14 mouse cellular contexts compared by ENCODE assay signal in the genomic region with DNA sequence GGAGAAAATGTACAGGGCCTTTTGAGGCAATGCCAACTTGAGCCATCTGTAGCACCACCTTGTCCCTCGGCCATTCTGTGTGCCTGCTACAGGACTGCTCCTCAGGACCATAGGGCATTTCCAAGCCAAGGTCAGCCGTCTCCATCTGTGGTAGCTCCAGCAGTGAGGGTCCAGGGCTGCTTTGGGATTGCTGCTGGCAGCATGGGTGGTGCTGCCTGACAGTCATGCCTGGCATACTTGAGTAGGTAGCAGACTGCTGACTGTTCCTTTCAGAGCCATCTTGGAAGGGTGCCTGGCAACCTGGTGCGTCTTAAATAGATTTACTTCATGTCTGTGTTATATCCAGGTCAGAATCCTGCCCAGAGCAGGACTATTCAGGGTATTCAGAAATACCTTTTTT. TPM values are rescaled to one million over a fixed set of nuclear protein-coding genes. Genes with fewer than 3 reads are reported as not detected.
DNase-seq lines count a peak whose midpoint lies in the region; ATAC-seq and TF ChIP-seq lines count a peak whose summit lies in the region.
"Had no signal": no experiment of that assay in that cellular context is flagged by ENCODE, and none has a peak within 500 bp of the region (broad histone marks: within the 10 kb centered on the region; RNA-seq: fewer than 3 reads in every experiment).

No protein-coding gene starts in this region.

- TF ChIP-seq POLR2A in kidney, adult 2 months (IDR thresholded peaks at IDR 0.05; ENCODE audit: low read depth, low read length), result no peak
- TF ChIP-seq POLR2A in cerebellum, adult 2 months (IDR thresholded peaks at IDR 0.05; ENCODE audit: borderline replicate concordance, insufficient read depth, low read length), result no peak

- 0 out of 2 replicates have a peak, but pooled peaks cover 3% of the 10 kb centered on the region for H3K4me1 ChIP-seq in kidney, adult 2 months (ENCODE audit: control insufficient read depth, insufficient read depth, low read length)
- no peaks in the 10 kb centered on the region for H3K4me1 ChIP-seq in kidney, embryonic 16.5 days (ENCODE audit: insufficient read depth, low read length)
- H3K4me1 ChIP-seq in cerebellum, adult 2 months (ENCODE audit: control insufficient read depth, insufficient read depth, low read length), result peaks cover 11% of the 10 kb centered on the region; the same call in 1 of the 2 replicates
- H3K4me1 ChIP-seq: limb, embryonic 15.5 days had no signal

- no peak overlapping the region for H3K4me3 ChIP-seq in kidney, adult 2 months (ENCODE audit: insufficient read depth, low read depth, low read length)
- H3K4me3 ChIP-seq in kidney, embryonic 16.5 days (ENCODE audit: low read length), result no peak overlapping the region
- H3K4me3 ChIP-seq in cerebellum, adult 2 months (replicated peaks; ENCODE audit: insufficient read depth, low read depth, low read length), result no peak overlapping the region
- no peak overlapping the region for H3K4me3 ChIP-seq in gastrocnemius, adult 2 months
- H3K4me3 ChIP-seq: heart, adult 2 months; limb, embryonic 15.5 days had no signal

- no peak overlapping the region for H3K27ac ChIP-seq in kidney, adult 2 months (ENCODE audit: insufficient read depth, low read depth, low read length)
- H3K27ac ChIP-seq in kidney, embryonic 16.5 days (ENCODE audit: low read length), result no peak overlapping the region
- H3K27ac ChIP-seq in cerebellum, adult 2 months (ENCODE audit: insufficient read depth, low read length), result peak overlapping the region; percentile 42
- H3K27ac ChIP-seq in gastrocnemius, adult 2 months, result peak overlapping the region; percentile 68
- H3K27ac ChIP-seq: heart, adult 2 months; limb, embryonic 15.5 days; macrophage had no signal

- no peak overlapping the region for H3K4me2 ChIP-seq in kidney, embryonic 16.5 days (replicated peaks; ENCODE audit: low read depth, low read length)
- H3K4me2 ChIP-seq: limb, embryonic 15.5 days had no signal

- no peaks in the 10 kb centered on the region for H3K36me3 ChIP-seq in kidney, adult 2 months (ENCODE audit: control insufficient read depth, insufficient read depth, low read length)
- no peaks in the 10 kb centered on the region for H3K36me3 ChIP-seq in kidney, embryonic 16.5 days (ENCODE audit: insufficient read depth, low read length)
- H3K36me3 ChIP-seq: limb, embryonic 15.5 days had no signal

- no peak for TF ChIP-seq CTCF in kidney, adult 2 months (conservative IDR thresholded peaks at IDR 0.05; ENCODE audit: insufficient read depth, insufficient read length, low read depth, low read length)
- TF ChIP-seq CTCF in cerebellum, adult 2 months (IDR thresholded peaks at IDR 0.05; ENCODE audit: borderline replicate concordance, insufficient read depth, low read depth, low read length), result no peak
- no peak for TF ChIP-seq CTCF in gastrocnemius, adult 2 months (IDR thresholded peaks at IDR 0.05)

- WGBS in kidney, adult 2 months, result 60% methylated on average over 3 of the region's 3 CpGs
- WGBS in kidney, embryonic 16.5 days, result 85% methylated on average over 3 of the region's 3 CpGs
- WGBS in cerebellum, adult 2 months, result 4% methylated on average over 3 of the region's 3 CpGs

- intact Hi-C loops in gastrocnemius, adult 2 months (cut with DNase I), result no loop called here

- ATAC-seq in kidney, embryonic 16.5 days (ENCODE audit: low FRiP score, low TSS enrichment), result no peak

- no peaks in the 10 kb centered on the region for H3K27me3 ChIP-seq in kidney, adult 2 months (replicated peaks; ENCODE audit: control insufficient read depth, insufficient read depth, low read length)
- H3K27me3 ChIP-seq in kidney, embryonic 16.5 days (ENCODE audit: insufficient read depth, low read length), result no peaks in the 10 kb centered on the region
- no peaks in the 10 kb centered on the region for H3K27me3 ChIP-seq in cerebellum, adult 2 months (ENCODE audit: control insufficient read depth, insufficient read depth, low read length)
- H3K27me3 ChIP-seq: limb, embryonic 15.5 days had no signal

- 0 out of 2 replicates have a peak, but pooled peaks cover 3% of the 10 kb centered on the region for H3K9me3 ChIP-seq in kidney, embryonic 16.5 days (ENCODE audit: low read length)
- H3K9me3 ChIP-seq: limb, embryonic 15.5 days had no signal

- no peak overlapping the region for H3K9ac ChIP-seq in kidney, embryonic 16.5 days (replicated peaks; ENCODE audit: low read length)
- H3K9ac ChIP-seq: limb, embryonic 15.5 days had no signal

- peak; percentile 34 for DNase-seq in kidney, adult 2 months
- peak; percentile 93 to 96 for DNase-seq in cerebellum, adult 2 months
- peak; percentile 75 for DNase-seq in gastrocnemius, adult 2 months
- DNase-seq in right cerebral cortex, postnatal 10 days (ENCODE audit: low spot score in 2 of 2), result peak; percentile 60 to 74
- DNase-seq in adrenal gland, postnatal 14 days, result no peak
- DNase-seq in lung, postnatal 14 days, result no peak
- DNase-seq in heart, adult 9 months (ENCODE audit: low spot score in 2 of 2), result no peak
- DNase-seq: adrenal gland, adult 8-10 months; heart, adult 2 months had no signal

RNA-seq across cellular contexts. Expression of a gene that starts 7.2 kb away (rescaled TPM):
- polyA plus RNA-seq in kidney, adult 2 months (2012; rRNA removed), result not detected in 2 replicates
- polyA plus RNA-seq in kidney, embryonic 16.5 days (2015; fragmentation: Nextera tagmentation; extraction: Ambion mirVana), result not detected in 2 replicates
- polyA plus RNA-seq in cerebellum, adult 2 months (2012; rRNA removed), result 0.27 TPM in 1 of 2 replicates, not detected in the other
- not detected for total RNA-seq in gastrocnemius, adult 2 months (2021)
- not detected in 2 replicates for total RNA-seq in adrenal gland, postnatal 14 days (2021)
- total RNA-seq: heart, adult 2 months had no signal
- polyA plus RNA-seq: heart, adult 2 months; intestine, embryonic 14.5 days; limb, embryonic 15.5 days; macrophage; small intestine, adult 2 months had no signal

RNA-seq across cellular contexts. Expression of a gene that starts 10.7 kb away (rescaled TPM):
- 0.99 and 1.5 TPM in 2 replicates for polyA plus RNA-seq in kidney, adult 2 months (2012; rRNA removed)
- 2.5 and 3.3 TPM in 2 replicates for polyA plus RNA-seq in kidney, embryonic 16.5 days (2015; fragmentation: Nextera tagmentation; extraction: Ambion mirVana)
- 189 and 192 TPM in 2 replicates for polyA plus RNA-seq in cerebellum, adult 2 months (2012; rRNA removed)
- 1 to 10 TPM; 4.3 to 6.2 TPM for total RNA-seq in gastrocnemius, adult 2 months (2021)
- total RNA-seq in adrenal gland, postnatal 14 days (2021), result 4.5 and 7.9 TPM in 2 replicates

RNA-seq across cellular contexts. Expression of a gene that starts 28.3 kb away (rescaled TPM):
- not detected in 2 replicates for polyA plus RNA-seq in kidney, adult 2 months (2012; rRNA removed)
- polyA plus RNA-seq in kidney, embryonic 16.5 days (2015; fragmentation: Nextera tagmentation; extraction: Ambion mirVana), result not detected in 2 replicates
- not detected in 2 replicates for polyA plus RNA-seq in cerebellum, adult 2 months (2012; rRNA removed)
- not detected for total RNA-seq in gastrocnemius, adult 2 months (2021)
- total RNA-seq in adrenal gland, postnatal 14 days (2021), result not detected in 2 replicates
- total RNA-seq: adrenal gland, adult 8-10 months; heart, adult 2 months had no signal
- polyA plus RNA-seq: heart, adult 2 months; intestine, embryonic 14.5 days; limb, embryonic 15.5 days; macrophage; small intestine, adult 2 months had no signal

RNA-seq across cellular contexts. Expression of a gene that starts 38.8 kb away (rescaled TPM):
- polyA plus RNA-seq in kidney, adult 2 months (2012; rRNA removed), result not detected in 2 replicates
- polyA plus RNA-seq in kidney, embryonic 16.5 days (2015; fragmentation: Nextera tagmentation; extraction: Ambion mirVana), result not detected in 2 replicates
- not detected in 2 replicates for polyA plus RNA-seq in cerebellum, adult 2 months (2012; rRNA removed)
- not detected for total RNA-seq in gastrocnemius, adult 2 months (2021)
- not detected in 2 replicates for total RNA-seq in adrenal gland, postnatal 14 days (2021)
- total RNA-seq: adrenal gland, adult 8-10 months; heart, adult 2 months had no signal
- polyA plus RNA-seq: heart, adult 2 months; intestine, embryonic 14.5 days; macrophage; small intestine, adult 2 months had no signal

RNA-seq across cellular contexts. Expression of a gene that starts 46.2 kb away (rescaled TPM):
- 0.17 TPM in 1 of 2 replicates, not detected in the other for polyA plus RNA-seq in kidney, adult 2 months (2012; rRNA removed)
- polyA plus RNA-seq in kidney, embryonic 16.5 days (2015; fragmentation: Nextera tagmentation; extraction: Ambion mirVana), result 0.32 TPM in 1 of 2 replicates, not detected in the other
- polyA plus RNA-seq in cerebellum, adult 2 months (2012; rRNA removed), result not detected in 2 replicates
- total RNA-seq in gastrocnemius, adult 2 months (2021), result not detected
- not detected in 2 replicates for total RNA-seq in adrenal gland, postnatal 14 days (2021)
- total RNA-seq: adrenal gland, adult 8-10 months had no signal
- polyA plus RNA-seq: heart, adult 2 months; limb, embryonic 15.5 days; macrophage; small intestine, adult 2 months had no signal

Comparison
In these comparisons a context has a peak if more than half of its experiments do, and no peak if none do; other contexts are left out.
1. DNase-seq: peak in kidney, adult 2 months (single experiment), cerebellum, adult 2 months (2 of 2), gastrocnemius, adult 2 months (single experiment) and right cerebral cortex, postnatal 10 days (2 of 2); none in adrenal gland, postnatal 14 days (single experiment), lung, postnatal 14 days (single experiment) and heart, adult 9 months (0 of 2).
2. H3K27ac ChIP-seq: peak in cerebellum, adult 2 months (single experiment) and gastrocnemius, adult 2 months (single experiment); none in kidney, adult 2 months (single experiment) and kidney, embryonic 16.5 days (single experiment).
3. RNA of a gene that starts 10.7 kb away (polyA plus RNA-seq): 189 to 192 TPM in cerebellum, adult 2 months; 2.5 to 3.3 TPM in kidney, embryonic 16.5 days and 0.99 to 1.5 TPM in kidney, adult 2 months; every median in the first group is over 10 times any median in the second.